Mouse (Mus musculus) cerebellum, adult 8-10 months (tissue): ENCODE results near the gene Dspp.

Experiments used
- DNase-seq: peaks from one replicate; pipeline ENCODE4 v3.0.0; 2022

The Dspp gene

DNA sequence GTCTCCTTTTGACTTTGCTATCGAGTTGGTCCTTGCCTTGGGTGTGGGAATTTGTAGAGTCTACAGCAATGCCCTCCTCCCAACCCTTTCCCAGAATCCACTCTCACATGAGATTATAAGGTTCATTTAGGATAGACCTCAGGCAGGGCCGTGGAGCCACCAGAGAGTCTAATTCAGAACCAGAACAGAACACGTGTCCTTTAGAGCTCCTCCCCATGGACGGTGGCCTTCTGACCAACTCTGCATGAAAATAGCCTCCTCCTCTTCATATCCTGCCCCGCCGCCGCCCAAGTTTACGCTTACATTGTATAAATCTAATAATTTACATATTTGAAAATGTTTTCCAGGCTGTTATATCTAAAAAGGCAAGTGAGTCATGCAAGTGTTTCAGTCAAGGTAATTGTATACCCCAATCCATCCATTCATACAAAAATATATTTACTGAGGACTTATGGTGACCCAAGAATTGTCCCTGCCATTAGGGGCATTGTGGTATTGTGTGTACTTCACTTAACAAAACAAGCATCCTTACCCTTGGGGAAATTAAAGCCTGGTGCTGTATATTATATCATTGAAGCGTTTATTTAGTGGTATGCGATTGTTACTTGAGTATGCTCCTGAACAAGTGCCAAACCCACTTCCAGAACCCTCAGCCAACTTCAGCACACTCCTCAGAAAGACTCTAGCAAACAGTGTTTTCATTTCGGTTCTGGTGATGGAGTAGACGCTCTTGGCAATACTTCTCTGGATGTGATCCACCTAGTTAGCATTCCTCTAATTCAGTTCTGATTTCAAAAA, 30.8 kb downstream of the Dspp start:
- DNase-seq, result no peak

DNA sequence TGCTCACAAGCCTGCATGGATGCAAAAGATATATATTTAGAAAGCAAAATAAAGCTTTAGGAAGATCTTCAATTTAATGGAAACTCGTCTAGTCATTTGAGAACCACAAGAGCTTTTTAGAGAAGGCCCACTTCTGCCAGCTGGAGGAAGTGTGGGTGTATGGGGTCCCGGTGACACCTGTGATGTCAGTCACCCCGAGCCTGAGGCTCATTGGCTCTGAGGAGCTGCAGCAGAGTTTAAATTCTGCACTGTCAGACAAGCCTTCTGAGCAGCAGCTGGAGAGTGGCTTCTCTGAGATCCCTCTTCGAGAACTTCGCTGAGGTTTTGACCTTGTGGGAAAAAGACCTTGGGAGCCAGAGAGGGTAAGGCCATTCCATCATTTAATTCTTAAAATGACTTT, 31.8 kb downstream of the Dspp start, which contains the start of gene Dmp1:
Gene Dmp1, plus strand, starts transcription at position 263 of the 400 bp plus-strand sequence.
- DNase-seq, result no peak

DNA sequence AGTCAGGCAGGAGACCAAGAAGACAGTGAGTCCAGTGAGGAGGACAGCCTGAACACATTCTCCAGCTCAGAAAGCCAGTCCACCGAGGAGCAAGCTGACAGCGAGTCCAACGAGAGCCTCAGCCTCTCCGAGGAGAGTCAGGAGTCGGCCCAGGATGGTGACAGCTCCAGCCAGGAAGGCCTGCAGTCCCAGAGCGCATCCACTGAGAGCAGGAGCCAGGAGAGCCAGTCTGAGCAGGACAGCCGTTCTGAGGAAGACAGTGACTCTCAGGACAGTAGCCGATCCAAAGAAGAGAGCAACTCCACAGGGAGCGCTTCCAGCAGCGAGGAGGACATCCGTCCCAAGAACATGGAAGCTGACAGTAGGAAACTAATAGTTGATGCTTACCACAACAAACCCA, 42.0 kb downstream of the Dspp start:
- DNase-seq, result no peak

DNA sequence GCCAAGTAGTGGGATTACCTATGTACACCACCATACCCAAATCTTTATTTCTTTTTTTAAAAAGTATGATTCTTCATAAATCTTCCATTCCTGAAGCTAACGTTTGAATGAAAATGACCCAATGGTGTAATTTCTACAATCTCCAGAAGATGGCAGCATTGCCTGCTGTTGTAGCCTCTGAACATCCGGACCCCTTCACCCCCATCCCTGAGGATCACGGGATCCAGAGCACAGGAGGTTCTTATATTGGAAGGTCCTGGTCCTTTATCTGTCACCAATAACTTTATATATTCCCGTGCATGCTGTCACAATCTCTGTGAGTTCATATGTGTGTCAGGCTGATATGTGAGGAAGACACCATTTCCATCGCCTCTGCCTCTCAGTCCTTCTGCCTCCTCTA, 48.4 kb downstream of the Dspp start:
- DNase-seq, result peak; percentile 12

DNA sequence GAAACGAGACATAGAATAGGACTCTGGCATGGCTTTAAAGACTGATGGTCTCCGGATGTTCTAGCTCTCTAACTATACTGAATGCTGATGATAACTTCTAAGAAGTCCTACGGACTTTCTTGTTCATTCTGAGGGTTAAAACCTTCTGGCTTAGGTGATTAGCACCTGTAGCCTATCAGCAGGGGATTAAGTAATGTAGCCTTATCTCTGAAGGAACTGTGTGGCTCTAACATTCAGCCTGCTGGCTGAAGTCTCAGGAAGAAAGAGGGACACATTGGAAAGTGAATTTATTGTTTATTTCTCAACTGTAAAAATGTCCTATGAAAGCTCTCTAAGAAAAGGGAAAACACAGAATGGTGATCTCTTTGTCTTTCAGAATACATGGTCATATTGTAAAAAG, 53.8 kb downstream of the Dspp start:
- DNase-seq, result no peak

DNA sequence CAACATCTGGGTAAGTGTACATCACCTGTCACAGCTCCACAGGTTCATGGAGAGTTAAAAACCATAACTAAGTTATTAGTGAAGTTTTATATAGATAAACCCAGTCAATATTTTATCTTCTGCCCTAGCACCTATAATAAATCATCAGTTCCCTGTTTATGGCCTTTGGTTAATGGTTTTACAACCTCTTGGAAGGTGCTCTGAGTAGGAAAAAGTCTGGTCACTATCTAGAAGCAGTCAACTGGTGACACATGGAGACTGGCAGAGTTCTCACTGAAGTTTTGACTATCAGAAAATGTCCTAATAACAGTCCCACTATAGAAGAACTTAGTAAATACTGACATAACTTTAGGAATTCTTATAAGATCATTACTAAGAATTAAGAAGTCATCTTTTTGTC, 54.2 kb downstream of the Dspp start:
- DNase-seq, result no peak

DNA sequence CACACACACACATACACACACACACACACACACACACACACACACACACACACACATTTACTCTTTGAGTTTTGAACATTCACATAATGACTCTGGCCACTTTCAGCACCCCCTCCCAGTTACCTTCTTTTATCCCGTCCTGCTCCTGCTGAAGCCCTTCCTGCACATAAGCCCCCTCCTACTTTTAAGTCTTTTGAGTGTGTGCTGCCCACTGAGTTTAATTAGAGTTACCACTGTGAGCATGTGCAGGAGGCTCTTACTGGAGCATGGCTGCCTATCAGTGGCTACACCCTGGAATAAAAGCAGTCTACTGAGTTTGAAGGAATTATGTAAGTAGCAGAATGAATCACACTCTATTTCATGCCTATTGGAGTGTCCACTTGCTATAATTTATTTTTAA, 58.0 kb downstream of the Dspp start:
- DNase-seq, result no peak
